Mouse (Mus musculus) cerebellum, adult 2 months (tissue): ENCODE results near the gene Tcf12.

Source experiments
- CTCF ChIP-seq: fragments of 200-500 bp; IDR thresholded peaks from 2 replicates; pipeline ENCODE4 v1.5.1; 2011; ENCODE audit warnings: low read depth, mild to moderate bottlenecking, control low read depth, low read length, moderate library complexity, borderline replicate concordance; ENCODE audit not compliant: insufficient read depth
- POLR2A ChIP-seq: fragments of 200-500 bp; IDR thresholded peaks from 2 replicates; pipeline ENCODE4 v1.6.1; 2011; ENCODE audit warnings: low read length, control low read depth, borderline replicate concordance; ENCODE audit not compliant: insufficient read depth

GRCm38 (mm10) chr9:71857926-71858325 lies 253.7 kb downstream of the Tcf12 start:
- TF ChIP-seq CTCF (no peak), POLR2A (no peak)
